Mouse (Mus musculus): ENCODE results near the gene Gk. TPM values are rescaled to one million over a fixed set of nuclear protein-coding genes. Genes with fewer than 3 reads are reported as not detected.

Gk gene
- polyA plus RNA-seq, 1 experiment from 2014 or later, result 7.1 TPM

- H3K27me3 ChIP-seq (replicated peaks; ENCODE audit: control insufficient read depth, insufficient read depth, low read length), result no peaks in the 10 kb centered on the region
- DNase-seq (ENCODE audit: low spot score) (no peak), ATAC-seq (replicated peaks; ENCODE audit: low FRiP score) (no peak)
- H3K4me2 ChIP-seq, result no peak overlapping the region
- no peaks in the 10 kb centered on the region for H3K36me3 ChIP-seq (ENCODE audit: control insufficient read depth, insufficient read depth, low read length)
- H3K4me1 ChIP-seq (replicated peaks; ENCODE audit: control insufficient read depth, insufficient read depth, low read length), result no peaks in the 10 kb centered on the region
- 48% methylated on average over 1 of the region's 1 CpGs for WGBS
- H3K4me3 ChIP-seq (ENCODE audit: low read depth, low read length), result no peak overlapping the region
- H3K9me3 ChIP-seq (ENCODE audit: control insufficient read depth, low read length), result no peaks in the 10 kb centered on the region
- no peak overlapping the region for H3K9ac ChIP-seq (ENCODE audit: low read depth, low read length)
- H3K27ac ChIP-seq (ENCODE audit: low read depth, low read length), result no peak overlapping the region
Measured at GRCm38 (mm10) chrX:85682125-85682524, 94.5 kb downstream of the Gk start.

GRCm38 (mm10) chrX:85676808-85677207 lies 99.8 kb downstream of the Gk start:
- DNase-seq (ENCODE audit: low spot score) (no peak), ATAC-seq (replicated peaks; ENCODE audit: low FRiP score) (no peak)
- no peaks in the 10 kb centered on the region for H3K36me3 ChIP-seq (ENCODE audit: control insufficient read depth, insufficient read depth, low read length)
- no peaks in the 10 kb centered on the region for H3K9me3 ChIP-seq (ENCODE audit: control insufficient read depth, low read length)
- no peak overlapping the region for H3K27ac ChIP-seq (ENCODE audit: low read depth, low read length)
- H3K4me3 ChIP-seq (ENCODE audit: low read depth, low read length), result no peak overlapping the region
- no peaks in the 10 kb centered on the region for H3K27me3 ChIP-seq (replicated peaks; ENCODE audit: control insufficient read depth, insufficient read depth, low read length)
- WGBS, result 16% methylated on average over 7 of the region's 7 CpGs
- no peak overlapping the region for H3K9ac ChIP-seq (ENCODE audit: low read depth, low read length)
- H3K4me2 ChIP-seq, result no peak overlapping the region
- no peaks in the 10 kb centered on the region for H3K4me1 ChIP-seq (replicated peaks; ENCODE audit: control insufficient read depth, insufficient read depth, low read length)

Other genes with a start within 250 kb of the Gk start
- 6.5 and 8.1 TPM in 2 replicates for gene Tab3, start 202.8 kb downstream of the Gk start, polyA plus RNA-seq (2014; fragmentation: Nextera tagmentation; extraction: Ambion mirVana)
- 0.23 and 0.31 TPM in 2 replicates for gene 5430427O19Rik, start 93.5 kb upstream of the Gk start, polyA plus RNA-seq (2014; fragmentation: Nextera tagmentation; extraction: Ambion mirVana)